Mouse (Mus musculus) liver, embryonic 13.5 days (tissue): ENCODE data around the gene Gna11. TPM values are rescaled to one million over a fixed set of nuclear protein-coding genes. Genes with fewer than 3 reads are reported as not detected.

Experiments
- ATAC-seq: fragments of 200-750 bp; cut with Nextera tagmentation; 2 replicates; pipeline ENCODE4 v1.8.0; 2017; ENCODE audit warnings: low read depth, mild to moderate bottlenecking, moderate number of reproducible peaks, moderate library complexity
- DNase-seq: peaks from one replicate; pipeline ENCODE4 v3.0.0; 2022
- H3K27ac ChIP-seq: fragments of 300-500 bp; sonication (generic); 2 replicates; pipeline ENCODE4 v1.5.1; 2015; ENCODE audit warnings: moderate library complexity, mild to moderate bottlenecking, inconsistent platforms
- H3K27me3 ChIP-seq: fragments of 300-500 bp; sonication (generic); 2 replicates; pipeline ENCODE4 v1.6.1; 2015; ENCODE audit warnings: mild to moderate bottlenecking, inconsistent platforms
- H3K36me3 ChIP-seq: fragments of 300-500 bp; sonication (generic); 2 replicates; pipeline ENCODE4 v1.6.1; 2015; ENCODE audit warnings: mild to moderate bottlenecking, inconsistent platforms
- H3K4me1 ChIP-seq: fragments of 300-500 bp; sonication (generic); replicated peaks from 2 replicates; pipeline ENCODE4 v1.6.1; 2015; ENCODE audit warnings: inconsistent platforms
- H3K4me2 ChIP-seq: fragments of 300-500 bp; sonication (generic); 2 replicates; pipeline ENCODE4 v1.6.1; 2015; ENCODE audit warnings: inconsistent platforms, mild to moderate bottlenecking, moderate library complexity
- H3K4me3 ChIP-seq: fragments of 300-500 bp; sonication (generic); replicated peaks from 2 replicates; pipeline ENCODE4 v1.5.1; 2015; ENCODE audit warnings: mild to moderate bottlenecking, inconsistent platforms
- H3K9ac ChIP-seq: fragments of 300-500 bp; sonication (generic); 2 replicates; pipeline ENCODE4 v1.6.1; 2015; ENCODE audit warnings: mild to moderate bottlenecking, inconsistent platforms
- H3K9me3 ChIP-seq: fragments of 300-500 bp; sonication (generic); replicated peaks from 2 replicates; pipeline ENCODE4 v1.6.1; 2016; ENCODE audit warnings: inconsistent platforms
- WGBS: fragments of 180-500 bp; shearing (Covaris S2); methylation state at CpG from one replicate; pipeline ENCODE4 v1.1.7; 2015; ENCODE audit not compliant: insufficient replicate concordance; 5-methylcytosine and 5-hydroxymethylcytosine counted together
- polyA plus RNA-seq: library from polyadenylated mRNA; unstranded; fragments of >200 nt; fragmentation: Nextera tagmentation; extraction: Ambion mirVana; gene quantifications from 2 replicates; pipeline ENCODE4 v1.2.1, GENCODE M21; 2015

The Gna11 gene
- polyA plus RNA-seq, 1 experiment from 2014 or later = 20.0 TPM

GRCm38 (mm10) chr10:81500032-81500431, 45.0 kb downstream of the Gna11 start, which contains the start of gene S1pr4:
TSS of gene S1pr4 (minus strand) at chr10:81500132.
- Histone ChIP-seq H3K9ac (peak within 1 kb of the TSS; percentile 68), H3K4me2 (peak within 1 kb of the TSS; percentile 67), H3K4me3 (peak within 1 kb of the TSS; percentile 88), H3K27ac (peak within 1 kb of the TSS; percentile 73), H3K4me1 (peaks cover 53% of the 10 kb centered on the region), H3K27me3 (0 out of 2 replicates have a peak, but pooled peaks cover 6% of the 10 kb centered on the region), H3K9me3 (no peaks in the 10 kb centered on the region), H3K36me3 (peaks cover 3% of the 10 kb centered on the region)
- 60% methylated on average over 3 of the region's 3 CpGs for WGBS
- ATAC-seq (no peak), DNase-seq (no peak)

- Histone ChIP-seq H3K9me3 (no peaks in the 10 kb centered on the region), H3K27me3 (0 out of 2 replicates have a peak, but pooled peaks cover 6% of the 10 kb centered on the region), H3K4me2 (peak overlapping the region; percentile 67), H3K27ac (peak overlapping the region; percentile 73), H3K36me3 (peaks cover 2% of the 10 kb centered on the region; the same call in 1 of the 2 replicates), H3K4me1 (peaks cover 60% of the 10 kb centered on the region), H3K4me3 (peak overlapping the region; percentile 88), H3K9ac (peak overlapping the region; percentile 68)
- no peak for DNase-seq
- no peak for ATAC-seq
- 40% methylated on average over 23 of the region's 23 CpGs for WGBS
Measured at GRCm38 (mm10) chr10:81499250-81499901, 45.6 kb downstream of the Gna11 start.

- peak overlapping the region; percentile 73 for H3K27ac ChIP-seq
- peak overlapping the region; percentile 67 for H3K4me2 ChIP-seq
- H3K9ac ChIP-seq = peak overlapping the region; percentile 68
- H3K4me3 ChIP-seq = peak overlapping the region; percentile 88
- 0 out of 2 replicates have a peak, but pooled peaks cover 6% of the 10 kb centered on the region for H3K27me3 ChIP-seq
- no peak for DNase-seq
- WGBS = 67% methylated on average over 38 of the region's 38 CpGs
- H3K4me1 ChIP-seq = peaks cover 68% of the 10 kb centered on the region
- no peak for ATAC-seq
- no peaks in the 10 kb centered on the region for H3K9me3 ChIP-seq
- peaks cover 7% of the 10 kb centered on the region for H3K36me3 ChIP-seq
Measured at GRCm38 (mm10) chr10:81498316-81499249, 46.4 kb downstream of the Gna11 start.

- peak overlapping the region; percentile 68 for H3K9ac ChIP-seq
- peak; percentile 60 for DNase-seq
- H3K9me3 ChIP-seq = no peaks in the 10 kb centered on the region
- ATAC-seq = 0 out of 2 replicates have a peak, but pooled peaks have one; percentile 4
- peak overlapping the region; percentile 67 for H3K4me2 ChIP-seq
- H3K4me1 ChIP-seq = peaks cover 67% of the 10 kb centered on the region
- H3K4me3 ChIP-seq = peak overlapping the region; percentile 88
- H3K27me3 ChIP-seq = no peaks in the 10 kb centered on the region
- peak overlapping the region; percentile 73 for H3K27ac ChIP-seq
- WGBS = 32% methylated on average over 17 of the region's 17 CpGs
- peaks cover 16% of the 10 kb centered on the region for H3K36me3 ChIP-seq
Measured at GRCm38 (mm10) chr10:81497401-81498270, 47.4 kb downstream of the Gna11 start.

GRCm38 (mm10) chr10:81496969-81497368, 48.0 kb downstream of the Gna11 start:
- peaks cover 61% of the 10 kb centered on the region for H3K4me1 ChIP-seq
- H3K27ac ChIP-seq = peak overlapping the region; percentile 73

GRCm38 (mm10) chr10:81496264-81496901, 48.6 kb downstream of the Gna11 start, which contains the start of gene Ncln:
TSS of gene Ncln (minus strand) at chr10:81496392.
- no peaks in the 10 kb centered on the region for H3K27me3 ChIP-seq
- peak within 1 kb of the TSS; percentile 74 for H3K27ac ChIP-seq
- H3K4me3 ChIP-seq = peak within 1 kb of the TSS; percentile 88
- no peaks in the 10 kb centered on the region for H3K9me3 ChIP-seq
- ATAC-seq (peak; percentile 95), DNase-seq (peak; percentile 98)
- peaks cover 29% of the 10 kb centered on the region for H3K36me3 ChIP-seq
- peak within 1 kb of the TSS; percentile 98 for H3K4me2 ChIP-seq
- peak within 1 kb of the TSS; percentile 93 for H3K9ac ChIP-seq
- peaks cover 60% of the 10 kb centered on the region for H3K4me1 ChIP-seq
- WGBS = under 1% methylated on average over 45 of the region's 45 CpGs

More at GRCm38 (mm10) chr10:81496969-81497368, 48.0 kb downstream of the Gna11 start:
- peak overlapping the region; percentile 88 for H3K4me3 ChIP-seq
- no peak for DNase-seq
- peaks cover 23% of the 10 kb centered on the region for H3K36me3 ChIP-seq
- 15% methylated on average over 4 of the region's 4 CpGs for WGBS
- H3K9ac ChIP-seq = peak overlapping the region; percentile 68
- no peaks in the 10 kb centered on the region for H3K27me3 ChIP-seq
- H3K9me3 ChIP-seq = no peaks in the 10 kb centered on the region
- ATAC-seq = no peak
- H3K4me2 ChIP-seq = peak overlapping the region; percentile 67

- Histone ChIP-seq H3K4me2 (peak overlapping the region; percentile 98), H3K4me3 (peak overlapping the region; percentile 88), H3K36me3 (peaks cover 35% of the 10 kb centered on the region), H3K9ac (peak overlapping the region; percentile 93), H3K4me1 (peaks cover 60% of the 10 kb centered on the region), H3K9me3 (no peaks in the 10 kb centered on the region), H3K27ac (peak overlapping the region; percentile 74), H3K27me3 (no peaks in the 10 kb centered on the region)
- ATAC-seq (peak; percentile 13), DNase-seq (no peak)
- under 1% methylated on average over 41 of the region's 41 CpGs for WGBS
Measured at GRCm38 (mm10) chr10:81495616-81496263, 49.2 kb downstream of the Gna11 start.

- peak overlapping the region; percentile 74 for H3K27ac ChIP-seq
- H3K9ac ChIP-seq = peak overlapping the region; percentile 93
- peak overlapping the region; percentile 88 for H3K4me3 ChIP-seq
- DNase-seq = no peak
- no peaks in the 10 kb centered on the region for H3K27me3 ChIP-seq
- no peak for ATAC-seq
- 37% methylated on average over 6 of the region's 6 CpGs for WGBS
- H3K4me2 ChIP-seq = peak overlapping the region; percentile 98
- H3K4me1 ChIP-seq = peaks cover 58% of the 10 kb centered on the region
- no peaks in the 10 kb centered on the region for H3K9me3 ChIP-seq
- H3K36me3 ChIP-seq = peaks cover 41% of the 10 kb centered on the region
Measured at GRCm38 (mm10) chr10:81495151-81495550, 49.8 kb downstream of the Gna11 start.

- H3K27ac ChIP-seq = peak overlapping the region; percentile 74
- H3K9ac ChIP-seq = peak overlapping the region; percentile 93
- peaks cover 52% of the 10 kb centered on the region for H3K4me1 ChIP-seq
Measured at GRCm38 (mm10) chr10:81494260-81495041, 50.5 kb downstream of the Gna11 start.

More at GRCm38 (mm10) chr10:81494260-81495041, 50.5 kb downstream of the Gna11 start:
- DNase-seq (no peak), ATAC-seq (no peak)
- H3K4me3 ChIP-seq = peak overlapping the region; percentile 88
- peak overlapping the region; percentile 98 for H3K4me2 ChIP-seq
- WGBS = 62% methylated on average over 11 of the region's 11 CpGs
- H3K9me3 ChIP-seq = no peaks in the 10 kb centered on the region
- no peaks in the 10 kb centered on the region for H3K27me3 ChIP-seq
- H3K36me3 ChIP-seq = peaks cover 48% of the 10 kb centered on the region
